Mouse (Mus musculus) heart, adult 2 months (tissue): ENCODE measurements around the gene Idua. TPM values are rescaled to one million over a fixed set of nuclear protein-coding genes. Genes with fewer than 3 reads are reported as not detected.

Experiments
- DNase-seq, 2 experiments: peaks; one replicate each; pipeline ENCODE4 v3.0.0; 2021
- H3K27ac ChIP-seq: fragments of 200-600 bp; 2 replicates; pipeline ENCODE4 v1.8.1; 2022
- H3K27me3 ChIP-seq: fragments of 200-500 bp; 2 replicates; pipeline ENCODE4 v1.6.1; 2012; ENCODE audit warnings: mild to moderate bottlenecking, low read length, inconsistent platforms, mixed read lengths; ENCODE audit not compliant: control insufficient read depth, insufficient read depth
- H3K36me3 ChIP-seq: fragments of 200-500 bp; 2 replicates; pipeline ENCODE4 v1.6.1; 2012; ENCODE audit warnings: low read length, inconsistent platforms; ENCODE audit not compliant: control insufficient read depth, insufficient read depth
- H3K4me1 ChIP-seq: fragments of 200-500 bp; 2 replicates; pipeline ENCODE4 v1.6.1; 2011; ENCODE audit warnings: low read length; ENCODE audit not compliant: control insufficient read depth, insufficient read depth
- H3K4me3 ChIP-seq: fragments of 200-600 bp; 2 replicates; pipeline ENCODE4 v1.8.1; 2022
- H3K79me2 ChIP-seq: fragments of 200-500 bp; replicated peaks from 2 replicates; pipeline ENCODE4 v1.6.1; 2012; ENCODE audit warnings: mild to moderate bottlenecking, inconsistent platforms, low read length, moderate library complexity, mixed read lengths; ENCODE audit not compliant: control insufficient read depth, insufficient read depth
- H3K9ac ChIP-seq: fragments of 200-500 bp; 2 replicates; pipeline ENCODE4 v1.6.1; 2012; ENCODE audit warnings: low read depth, mild to moderate bottlenecking, control low read depth, inconsistent platforms, low read length, mixed read lengths
- CTCF ChIP-seq: fragments of 200-600 bp; IDR thresholded peaks from 2 replicates; pipeline ENCODE4 v1.8.1; 2022; ENCODE audit warnings: antibody characterized with exemption, mild to moderate bottlenecking, moderate library complexity
- EP300 ChIP-seq: fragments of 200-500 bp; IDR thresholded peaks from 2 replicates; pipeline ENCODE4 v1.6.1; 2011; ENCODE audit warnings: low read depth, low read length, control low read depth; ENCODE audit not compliant: insufficient read depth
- POLR2A ChIP-seq: fragments of 200-500 bp; IDR thresholded peaks from 2 replicates; pipeline ENCODE4 v1.6.1; 2011; ENCODE audit warnings: mild to moderate bottlenecking, low read depth, low read length, control low read depth; ENCODE audit not compliant: insufficient read depth
- WGBS: fragments of 180-500 bp; shearing (Covaris S2); methylation state at CpG from one replicate; pipeline ENCODE4 v1.1.7; 2018; 5-methylcytosine and 5-hydroxymethylcytosine counted together
- intact Hi-C: fragments of 180-260 bp; cut with DNase I; formaldehyde crosslinking; loops from one replicate; pipeline ENCODE4 v1.15.1; 2025
- polyA plus RNA-seq: library from polyadenylated mRNA; depleted of rRNA; stranded (reverse); fragments of >200 nt; gene quantifications from 2 replicates; pipeline ENCODE4 v1.2.3, GENCODE M21; 2012
- total RNA-seq, 2 experiments: library from RNA; stranded (reverse); gene quantifications; 2 replicates each; pipeline ENCODE4 v1.2.3; 2021

The Idua gene
- total and polyA plus RNA-seq, 3 experiments, result 21.7 to 30.4 (median 23.2) TPM

DNA sequence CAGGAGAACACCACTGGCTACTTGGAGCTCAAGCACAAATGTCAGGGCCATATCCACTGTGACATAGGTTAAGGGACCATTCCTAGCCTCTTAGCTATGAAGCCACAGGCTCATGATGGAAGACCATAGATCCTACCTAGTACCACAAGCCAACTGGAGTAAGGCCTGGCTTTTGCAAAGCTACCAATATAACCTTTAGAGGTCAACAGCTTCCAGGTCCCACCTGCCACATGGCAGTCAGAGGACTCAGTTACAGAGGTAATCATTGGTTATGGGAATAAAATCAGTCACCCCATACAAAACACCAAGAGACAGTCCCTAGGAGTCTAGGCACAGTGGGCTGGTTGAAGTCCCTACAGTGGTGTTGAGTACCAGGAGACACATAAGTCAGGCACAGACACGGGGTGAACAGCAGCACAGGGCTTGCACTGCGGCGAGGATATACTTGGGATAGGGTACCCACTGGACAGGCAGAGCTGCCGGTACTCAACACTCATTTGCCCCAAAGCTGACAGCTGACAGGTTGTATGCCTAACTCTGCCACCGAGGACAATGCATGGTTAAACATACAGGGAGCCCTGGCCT, 8.9 kb upstream of the Idua start:
- no peak for TF ChIP-seq CTCF
- TF ChIP-seq POLR2A, result no peak
- TF ChIP-seq EP300, result no peak
- WGBS, result 82% methylated on average over 5 of the region's 5 CpGs
- intact Hi-C loops, result loop anchor here (5.0 kb wide), 1 partner anchor 224 kb away; no protein-coding TSS in a partner anchor

DNA sequence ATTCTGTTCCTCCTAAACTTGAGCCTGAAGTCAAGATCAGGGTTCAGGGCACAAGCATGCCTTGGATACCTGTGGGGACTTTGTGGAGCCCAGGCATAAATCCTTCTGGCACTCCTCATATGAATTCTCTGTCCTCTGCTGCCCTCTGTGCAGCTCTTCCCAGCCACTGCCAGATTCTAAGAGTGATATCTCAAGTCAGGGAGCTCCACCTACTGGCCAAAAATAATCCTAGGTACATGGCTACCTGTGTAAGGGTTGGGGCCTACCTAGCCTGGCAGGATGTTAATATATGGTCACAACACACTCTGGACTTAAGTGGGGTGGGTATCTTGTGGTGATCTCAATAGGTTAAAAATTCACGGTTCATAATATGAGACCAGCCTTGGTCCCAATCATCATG, 8.3 kb upstream of the Idua start:
- no peak overlapping the region for H3K27ac ChIP-seq
- DNase-seq, result no peak
- intact Hi-C loops, result loop anchor here (5.0 kb wide), 1 partner anchor 225 kb away; no protein-coding TSS in a partner anchor
- 45% methylated on average over 1 of the region's 1 CpGs for WGBS
- no peaks in the 10 kb centered on the region for H3K27me3 ChIP-seq
- no peak overlapping the region for H3K4me3 ChIP-seq
- H3K79me2 ChIP-seq, result no peaks in the 10 kb centered on the region
- H3K4me1 ChIP-seq, result no peaks in the 10 kb centered on the region
- H3K9ac ChIP-seq, result no peak overlapping the region
- no peaks in the 10 kb centered on the region for H3K36me3 ChIP-seq
- TF ChIP-seq CTCF (peak; percentile 77), POLR2A (no peak), EP300 (no peak)

More for the DNA sequence above, 8.9 kb upstream of the Idua start:
- H3K9ac ChIP-seq, result no peak overlapping the region
- H3K4me1 ChIP-seq, result no peaks in the 10 kb centered on the region
- no peak overlapping the region for H3K27ac ChIP-seq
- H3K36me3 ChIP-seq, result no peaks in the 10 kb centered on the region
- H3K79me2 ChIP-seq, result no peaks in the 10 kb centered on the region
- H3K4me3 ChIP-seq, result no peak overlapping the region
- no peaks in the 10 kb centered on the region for H3K27me3 ChIP-seq
- no peak for DNase-seq

DNA sequence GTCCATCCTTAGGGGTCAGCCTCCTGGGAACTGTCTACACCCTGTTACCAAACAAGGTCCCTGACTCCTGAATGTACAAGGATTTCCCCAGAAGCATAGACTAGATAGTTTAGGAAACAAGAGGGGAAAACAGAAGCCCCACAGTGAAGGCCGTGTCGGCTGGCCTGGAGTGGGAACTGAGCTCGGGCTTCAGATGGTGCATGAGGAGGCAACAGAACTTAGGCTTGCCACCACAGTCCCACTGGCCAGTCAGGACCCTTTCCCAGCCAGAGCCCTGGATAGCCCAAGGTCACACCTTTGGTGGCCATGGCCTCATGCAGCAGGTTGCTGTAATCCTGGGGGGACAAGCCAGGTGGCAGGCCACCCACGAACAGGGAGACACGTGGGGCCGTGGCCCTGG, 6.8 kb upstream of the Idua start:
- no peak for DNase-seq
- H3K4me1 ChIP-seq, result no peaks in the 10 kb centered on the region
- no peak overlapping the region for H3K27ac ChIP-seq
- TF ChIP-seq POLR2A (no peak), CTCF (no peak), EP300 (no peak)
- H3K79me2 ChIP-seq, result no peaks in the 10 kb centered on the region
- intact Hi-C loops, result loop anchor here (5.0 kb wide), 1 partner anchor 226 kb away; no protein-coding TSS in a partner anchor
- H3K27me3 ChIP-seq, result no peaks in the 10 kb centered on the region
- no peaks in the 10 kb centered on the region for H3K36me3 ChIP-seq
- 87% methylated on average over 6 of the region's 6 CpGs for WGBS
- no peak overlapping the region for H3K9ac ChIP-seq
- no peak overlapping the region for H3K4me3 ChIP-seq

DNA sequence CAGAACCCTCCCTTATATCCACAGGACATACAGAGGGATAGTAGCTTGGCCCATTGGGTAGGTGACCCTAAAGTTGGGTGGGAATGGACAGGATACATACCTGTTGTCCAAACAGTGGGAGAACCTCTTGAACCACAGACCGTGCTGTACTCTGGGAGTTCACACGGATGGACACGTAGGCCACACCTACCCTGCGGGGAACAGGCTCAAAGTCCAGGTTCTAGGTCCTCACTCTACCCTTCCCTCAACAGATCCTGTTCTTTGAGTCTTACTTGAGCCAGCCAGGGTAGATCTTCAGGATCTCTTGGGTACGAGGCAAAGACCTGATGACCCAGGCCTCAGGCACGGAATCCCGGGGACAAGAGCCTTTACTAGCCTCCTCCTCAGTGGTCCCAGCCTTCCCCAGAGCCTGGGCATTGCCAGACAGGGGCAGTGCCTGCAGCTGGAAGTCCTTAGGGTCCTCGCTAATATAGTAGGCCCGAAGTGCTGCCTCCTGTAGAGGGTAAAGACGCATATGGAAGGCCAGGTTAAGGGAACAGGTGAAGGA, 5.6 kb upstream of the Idua start:
- Histone ChIP-seq H3K79me2 (peaks cover 3% of the 10 kb centered on the region; the same call in 1 of the 2 replicates), H3K27ac (no peak overlapping the region), H3K9ac (no peak overlapping the region), H3K4me1 (peaks cover 2% of the 10 kb centered on the region), H3K36me3 (no peaks in the 10 kb centered on the region), H3K4me3 (no peak overlapping the region), H3K27me3 (no peaks in the 10 kb centered on the region)
- TF ChIP-seq POLR2A, result no peak
- no peak for TF ChIP-seq EP300
- no peak for TF ChIP-seq CTCF
- intact Hi-C loops, result loop anchor here (5.0 kb wide), 1 partner anchor 227 kb away; no protein-coding TSS in a partner anchor
- WGBS, result 93% methylated on average over 10 of the region's 10 CpGs
- DNase-seq, result no peak

DNA sequence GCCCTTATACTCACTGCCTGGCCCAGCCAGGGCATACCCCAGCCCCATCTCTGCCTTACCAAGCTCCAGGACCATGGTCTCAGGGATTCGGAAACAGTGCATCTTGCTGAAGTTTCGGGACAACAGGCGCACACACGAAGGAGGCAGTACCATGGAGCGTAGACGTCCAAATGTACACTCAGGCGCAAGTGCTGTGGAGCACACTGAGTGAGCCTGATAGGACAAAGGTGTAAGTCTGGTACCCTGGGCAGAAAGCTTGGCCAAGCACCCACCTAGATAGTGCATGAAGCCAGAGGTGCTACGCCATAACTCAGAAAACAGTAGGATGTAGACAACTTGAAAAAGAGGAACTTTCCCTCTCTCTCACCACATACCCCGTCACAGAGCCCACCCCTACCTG, 4.8 kb upstream of the Idua start:
- no peak overlapping the region for H3K4me3 ChIP-seq
- DNase-seq, result no peak
- no peaks in the 10 kb centered on the region for H3K27me3 ChIP-seq
- peaks cover 3% of the 10 kb centered on the region; the same call in 1 of the 2 replicates for H3K79me2 ChIP-seq
- no peaks in the 10 kb centered on the region for H3K36me3 ChIP-seq
- intact Hi-C loops, result no loop called here
- no peak overlapping the region for H3K9ac ChIP-seq
- no peak for TF ChIP-seq CTCF
- H3K4me1 ChIP-seq, result peaks cover 6% of the 10 kb centered on the region
- WGBS, result 95% methylated on average over 9 of the region's 9 CpGs
- no peak overlapping the region for H3K27ac ChIP-seq

DNA sequence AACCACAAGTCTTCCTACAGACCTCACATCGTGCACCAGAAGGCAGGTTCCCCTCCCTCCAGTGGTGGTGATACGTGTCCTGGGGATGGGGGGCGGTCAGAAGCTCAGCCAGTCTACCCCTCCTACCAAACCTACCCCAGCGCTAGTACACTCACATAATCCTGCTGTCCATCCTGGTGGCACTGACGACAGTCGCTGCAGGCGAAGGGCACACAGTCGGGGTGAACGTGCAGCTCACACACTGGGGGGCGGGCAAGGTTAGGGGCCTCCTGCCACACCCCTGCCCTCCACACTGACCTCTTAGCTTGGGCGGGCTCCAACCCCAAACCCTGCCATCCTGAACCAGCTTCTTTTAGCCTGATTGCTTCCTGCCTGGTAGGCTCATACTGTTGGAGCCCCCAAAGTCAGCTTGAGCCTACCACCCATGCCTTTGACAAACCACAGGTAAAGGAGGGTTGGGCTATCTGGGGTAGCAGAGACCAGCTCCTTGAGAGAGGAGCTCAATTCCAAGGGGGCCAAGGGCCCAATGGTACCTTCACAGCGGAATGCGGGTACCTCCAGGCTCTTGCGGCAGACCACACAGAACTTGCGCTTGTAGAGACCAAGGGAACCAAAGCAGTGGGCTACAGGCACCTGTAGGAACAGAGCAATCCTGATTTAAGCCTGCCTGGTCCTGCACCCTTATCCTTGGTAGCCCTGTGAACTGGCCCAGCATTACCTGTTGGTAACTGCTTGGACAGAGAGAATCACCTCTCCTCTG, 4.1 kb upstream of the Idua start:
- 95% methylated on average over 15 of the region's 15 CpGs for WGBS
- peak in 1 of 2 experiments; percentile 14 for DNase-seq
- H3K36me3 ChIP-seq, result no peaks in the 10 kb centered on the region
- no peak overlapping the region for H3K4me3 ChIP-seq
- no peaks in the 10 kb centered on the region for H3K27me3 ChIP-seq
- H3K27ac ChIP-seq, result no peak overlapping the region
- intact Hi-C loops, result no loop called here
- H3K79me2 ChIP-seq, result peaks cover 3% of the 10 kb centered on the region
- H3K9ac ChIP-seq, result no peak overlapping the region
- TF ChIP-seq CTCF, result no peak
- TF ChIP-seq POLR2A, result no peak
- no peak for TF ChIP-seq EP300
- peaks cover 8% of the 10 kb centered on the region for H3K4me1 ChIP-seq
